Mouse (Mus musculus): ENCODE data around the gene Pstk. TPM values are rescaled to one million over a fixed set of nuclear protein-coding genes. Genes with fewer than 3 reads are reported as not detected.
A peak's percentile ranks its signal among the peaks of the same experiment; 100 is the strongest.
"Not testable (repeated sequence)": the region's sequence is repeated elsewhere in the genome, so short reads cannot be mapped to it uniquely, and the experiment has no call there.

Gene Pstk
- polyA plus RNA-seq, 1 experiment from 2014 or later = 90.8 TPM

- Histone ChIP-seq H3K4me3 (peak overlapping the region; percentile 79), H3K4me1 (peaks cover 8% of the 10 kb centered on the region), H3K36me3 (peaks cover 10% of the 10 kb centered on the region; the same call in 1 of the 2 replicates), H3K27ac (peak overlapping the region; percentile 98), H3K27me3 (ENCODE audit: insufficient read depth, poor library complexity, severe bottlenecking) (no peaks in the 10 kb centered on the region), H3K9me3 (no peaks in the 10 kb centered on the region)
- no peak for DNase-seq (ENCODE audit: low spot score)
- WGBS = 9% methylated on average over 9 of the region's 9 CpGs
These were observed 524 bp downstream of the Pstk start for GRCm38 (mm10) chr7:131371470-131371860.

DNA sequence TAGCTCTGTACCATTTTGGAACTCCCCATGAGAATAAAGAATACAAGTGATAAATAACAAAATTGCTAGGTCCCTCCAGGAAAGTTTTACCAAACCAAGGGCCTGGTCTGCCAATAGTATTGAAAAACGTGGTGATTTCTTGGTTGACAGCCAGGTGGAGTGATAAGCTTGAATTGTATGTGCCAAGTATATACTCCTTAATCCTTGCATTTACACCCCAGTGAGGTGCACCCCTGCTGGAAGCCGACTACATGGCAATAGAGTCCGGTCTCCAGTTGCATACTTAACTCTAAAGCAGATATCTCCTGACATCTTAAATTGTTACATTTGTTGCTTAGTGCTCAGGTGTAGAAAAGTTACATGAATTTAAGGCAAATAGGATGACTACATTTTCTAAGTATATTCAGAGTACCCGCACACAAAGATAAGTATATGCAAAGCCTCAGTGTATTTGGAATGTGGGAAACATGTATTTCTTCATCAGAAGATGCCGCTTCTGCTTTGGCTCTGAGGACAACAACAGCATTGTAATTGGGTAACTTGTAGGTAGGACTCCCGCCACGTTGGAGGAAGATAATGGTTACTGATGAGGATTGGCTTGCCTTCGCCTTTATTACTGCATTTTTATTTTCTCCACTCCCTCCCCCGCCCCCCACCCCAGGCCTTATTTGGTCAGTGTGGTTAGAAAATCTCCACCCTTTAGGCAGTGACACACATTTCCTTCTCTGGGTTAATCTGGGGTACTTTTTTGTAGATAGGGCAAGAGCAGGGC, 1.1 kb downstream of the Pstk start:
- no peak for DNase-seq (ENCODE audit: low spot score)
- no peaks in the 10 kb centered on the region for H3K27me3 ChIP-seq (ENCODE audit: insufficient read depth, poor library complexity, severe bottlenecking)
- H3K9me3 ChIP-seq = no peaks in the 10 kb centered on the region
- H3K4me1 ChIP-seq = peaks cover 8% of the 10 kb centered on the region
- peaks cover 10% of the 10 kb centered on the region; the same call in 1 of the 2 replicates for H3K36me3 ChIP-seq
- 71% methylated on average over 9 of the region's 9 CpGs for WGBS
- peak overlapping the region; percentile 98; the same call in 1 of the 2 replicates for H3K27ac ChIP-seq
- peak overlapping the region; percentile 79 for H3K4me3 ChIP-seq

GRCm38 (mm10) chr7:131391761-131392160, 20.8 kb downstream of the Pstk start:
- H3K4me3 ChIP-seq; H3K27ac ChIP-seq; H3K27me3 ChIP-seq (ENCODE audit: insufficient read depth, poor library complexity, severe bottlenecking); H3K4me1 ChIP-seq; H3K9me3 ChIP-seq; DNase-seq (ENCODE audit: low spot score): not testable (repeated sequence)
- H3K36me3 ChIP-seq = peaks cover 45% of the 10 kb centered on the region
- 90% methylated on average over 7 of the region's 7 CpGs for WGBS

DNA sequence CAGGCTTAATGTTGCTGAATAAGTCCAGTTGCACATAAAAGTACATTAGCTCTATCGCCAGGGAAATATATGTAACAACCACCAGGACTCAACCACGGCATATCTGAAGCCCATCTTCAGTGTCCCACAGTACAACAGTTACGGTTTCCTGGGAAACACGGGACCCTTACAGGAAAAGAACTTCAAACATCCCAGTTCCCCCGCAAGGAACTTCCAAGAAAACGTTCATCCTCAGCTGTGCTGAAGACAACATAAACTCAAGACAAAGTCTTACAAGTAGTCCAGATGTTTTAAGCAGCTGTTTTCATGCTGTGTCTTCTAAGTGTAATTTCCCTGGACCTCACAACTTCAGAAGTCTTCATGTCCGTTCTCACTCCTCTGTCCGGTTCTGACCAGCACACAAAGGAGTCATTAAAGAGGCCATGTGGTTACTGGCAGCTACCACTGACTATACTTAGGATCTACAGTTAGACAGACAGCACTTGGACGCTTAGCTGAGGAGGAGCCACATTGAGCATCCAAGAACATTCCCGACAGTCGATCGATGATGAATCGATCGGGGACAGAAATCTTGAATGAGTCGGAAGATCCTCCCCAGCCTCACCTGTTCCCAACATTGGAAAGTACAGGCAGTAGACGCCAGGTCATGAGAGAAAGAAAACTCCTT, 38.5 kb downstream of the Pstk start:
- Histone ChIP-seq H3K27me3 (ENCODE audit: insufficient read depth, poor library complexity, severe bottlenecking) (no peaks in the 10 kb centered on the region), H3K9me3 (no peaks in the 10 kb centered on the region), H3K27ac (peak overlapping the region; percentile 94), H3K36me3 (no peaks in the 10 kb centered on the region), H3K4me3 (peak overlapping the region; percentile 98), H3K4me1 (peaks cover 12% of the 10 kb centered on the region)
- WGBS = 10% methylated on average over 16 of the region's 16 CpGs
- no peak for DNase-seq (ENCODE audit: low spot score)

DNA sequence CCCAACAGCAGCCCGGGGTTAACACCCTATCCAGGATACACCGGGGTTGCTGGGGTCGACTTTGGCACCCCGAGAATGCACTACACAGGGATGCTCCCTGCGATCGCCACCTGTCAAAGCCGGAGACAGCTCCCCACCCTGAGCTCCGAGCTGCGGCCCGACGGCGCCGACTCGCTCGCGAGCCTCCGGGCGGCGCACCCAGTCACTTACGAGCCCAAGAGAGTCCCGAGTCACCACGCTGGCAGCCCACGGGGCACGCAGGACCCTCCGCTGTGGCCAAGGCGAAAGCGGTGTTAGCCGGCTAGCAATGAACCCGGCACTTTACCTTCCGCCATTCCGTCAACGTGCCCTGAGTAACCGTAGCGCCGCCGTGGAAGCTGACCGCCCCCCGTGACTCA, 39.0 kb downstream of the Pstk start:
- H3K9me3 ChIP-seq = no peaks in the 10 kb centered on the region
- peaks cover 12% of the 10 kb centered on the region for H3K4me1 ChIP-seq
- H3K36me3 ChIP-seq = no peaks in the 10 kb centered on the region
- H3K27me3 ChIP-seq (ENCODE audit: insufficient read depth, poor library complexity, severe bottlenecking) = no peaks in the 10 kb centered on the region
- peak overlapping the region; percentile 98 for H3K4me3 ChIP-seq
- no peak for DNase-seq (ENCODE audit: low spot score)
- under 1% methylated on average over 38 of the region's 38 CpGs for WGBS
- peak overlapping the region; percentile 94 for H3K27ac ChIP-seq

- DNase-seq (ENCODE audit: low spot score) = peak; percentile 99
- Histone ChIP-seq H3K9me3 (no peaks in the 10 kb centered on the region), H3K4me1 (peaks cover 12% of the 10 kb centered on the region), H3K4me3 (peak within 1 kb of the TSS; percentile 98), H3K36me3 (no peaks in the 10 kb centered on the region), H3K27me3 (ENCODE audit: insufficient read depth, poor library complexity, severe bottlenecking) (no peaks in the 10 kb centered on the region), H3K27ac (peak within 1 kb of the TSS; percentile 94)
- under 1% methylated on average over 42 of the region's 42 CpGs for WGBS
These were observed 39.6 kb downstream of the Pstk start, which contains the start of the genes Ikzf5 and Acadsb for GRCm38 (mm10) chr7:131410416-131411058. Ikzf5 (minus strand) TSS chr7:131410521. Acadsb (plus strand) TSS chr7:131410601.

- DNase-seq (ENCODE audit: low spot score) = no peak
- H3K27me3 ChIP-seq (ENCODE audit: insufficient read depth, poor library complexity, severe bottlenecking) = no peaks in the 10 kb centered on the region
- no peak overlapping the region for H3K27ac ChIP-seq
- H3K4me3 ChIP-seq = peak overlapping the region; percentile 98
- WGBS = 56% methylated on average over 10 of the region's 10 CpGs
- peaks cover 12% of the 10 kb centered on the region for H3K4me1 ChIP-seq
- no peaks in the 10 kb centered on the region for H3K36me3 ChIP-seq
- H3K9me3 ChIP-seq = no peaks in the 10 kb centered on the region
These were observed 40.4 kb downstream of the Pstk start for GRCm38 (mm10) chr7:131411221-131411940.

DNA sequence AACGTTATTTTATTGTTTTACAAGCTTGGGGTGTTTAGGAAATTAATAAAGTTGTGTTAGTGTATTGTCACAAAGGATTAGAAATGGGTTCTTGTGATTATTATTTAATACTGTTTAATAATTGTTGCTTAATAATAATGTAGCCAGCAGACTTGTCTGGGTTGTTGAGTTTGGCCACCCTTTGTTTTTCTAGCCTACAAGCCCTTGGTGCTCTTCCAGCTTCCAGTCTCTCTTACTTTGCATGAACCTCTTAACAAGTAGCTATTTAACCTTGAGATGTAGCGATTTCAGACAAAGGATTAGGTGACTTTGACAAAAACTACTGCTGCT, 41.0 kb downstream of the Pstk start:
- WGBS = 73% methylated on average over 2 of the region's 2 CpGs
- DNase-seq (ENCODE audit: low spot score) = no peak
- H3K4me3 ChIP-seq = no peak overlapping the region

GRCm38 (mm10) chr7:131416742-131417141, 45.8 kb downstream of the Pstk start:
- not testable (repeated sequence) for H3K4me1 ChIP-seq; DNase-seq (ENCODE audit: low spot score); H3K27ac ChIP-seq; H3K36me3 ChIP-seq; H3K9me3 ChIP-seq; H3K27me3 ChIP-seq (ENCODE audit: insufficient read depth, poor library complexity, severe bottlenecking); H3K4me3 ChIP-seq

More for the DNA sequence above, 41.0 kb downstream of the Pstk start:
- Histone ChIP-seq H3K4me1 (peaks cover 12% of the 10 kb centered on the region), H3K27ac (no peak overlapping the region), H3K36me3 (no peaks in the 10 kb centered on the region), H3K9me3 (no peaks in the 10 kb centered on the region), H3K27me3 (ENCODE audit: insufficient read depth, poor library complexity, severe bottlenecking) (no peaks in the 10 kb centered on the region)

DNA sequence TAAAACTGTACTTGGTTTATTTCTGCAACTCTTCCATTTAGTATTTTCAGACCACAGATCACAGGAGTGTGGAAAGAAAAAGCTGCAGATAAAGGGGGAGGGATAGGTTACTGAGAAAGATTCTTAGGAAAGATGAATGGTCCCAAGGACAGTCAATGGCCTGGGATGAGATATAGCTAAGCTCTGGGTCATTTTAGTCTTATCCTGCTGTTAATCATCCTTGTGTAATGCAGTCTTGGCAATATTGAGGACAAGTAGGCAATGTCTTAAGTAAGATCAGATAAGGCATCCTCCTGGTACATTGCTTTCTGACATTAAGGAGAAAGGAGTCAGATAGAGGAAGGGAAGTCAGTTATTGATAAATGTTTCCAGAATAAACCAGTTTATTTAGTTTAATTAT, 46.7 kb downstream of the Pstk start:
- Histone ChIP-seq H3K27me3 (ENCODE audit: insufficient read depth, poor library complexity, severe bottlenecking) (no peaks in the 10 kb centered on the region), H3K27ac (no peak overlapping the region), H3K9me3 (no peaks in the 10 kb centered on the region), H3K36me3 (no peaks in the 10 kb centered on the region), H3K4me3 (no peak overlapping the region), H3K4me1 (no peaks in the 10 kb centered on the region)
- DNase-seq (ENCODE audit: low spot score) = no peak

DNA sequence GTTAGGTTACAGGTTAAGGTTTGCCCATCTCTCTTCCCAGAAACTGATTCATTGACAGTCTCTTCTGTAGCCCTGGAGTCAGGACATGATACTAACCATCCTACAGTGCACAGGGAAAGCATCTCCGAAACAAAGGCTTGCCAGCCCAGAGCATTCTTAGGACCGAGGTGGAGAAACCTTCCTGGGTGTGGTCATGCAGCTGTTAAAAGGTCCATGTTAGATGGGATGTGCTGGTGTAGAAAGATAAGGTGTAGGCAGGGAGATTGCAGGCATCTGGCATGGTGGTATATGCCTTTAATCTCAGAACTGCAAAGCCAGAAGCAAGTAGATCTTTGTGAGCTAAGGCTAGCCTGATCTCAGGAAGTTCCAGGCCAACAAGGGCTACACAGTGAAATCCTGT, 54.0 kb downstream of the Pstk start:
- no peak overlapping the region for H3K4me3 ChIP-seq
- H3K9me3 ChIP-seq = no peaks in the 10 kb centered on the region
- WGBS = 57% methylated on average over 2 of the region's 2 CpGs
- no peaks in the 10 kb centered on the region for H3K27me3 ChIP-seq (ENCODE audit: insufficient read depth, poor library complexity, severe bottlenecking)
- peaks cover 11% of the 10 kb centered on the region; the same call in 1 of the 2 replicates for H3K36me3 ChIP-seq
- H3K4me1 ChIP-seq = no peaks in the 10 kb centered on the region
- DNase-seq (ENCODE audit: low spot score) = peak; percentile 80
- no peak overlapping the region for H3K27ac ChIP-seq

GRCm38 (mm10) chr7:131427331-131427730, 56.4 kb downstream of the Pstk start:
- Histone ChIP-seq H3K9me3 (no peaks in the 10 kb centered on the region), H3K27ac (no peak overlapping the region), H3K4me1 (no peaks in the 10 kb centered on the region), H3K36me3 (peaks cover 18% of the 10 kb centered on the region), H3K4me3 (no peak overlapping the region), H3K27me3 (ENCODE audit: insufficient read depth, poor library complexity, severe bottlenecking) (no peaks in the 10 kb centered on the region)
- 85% methylated on average over 5 of the region's 5 CpGs for WGBS
- DNase-seq (ENCODE audit: low spot score) = no peak

Measured in heart, embryonic 10.5 days (tissue).